Mouse (Mus musculus) midbrain, embryonic 11.5 days (tissue): ENCODE measurements at regions not wholly inside any gene's neighbourhood (a gene's known extent, or its start where the extent isn't known, plus 50 kb on each side); places are given as distances from the start of the nearest gene placed in this dataset. TPM values are rescaled to one million over a fixed set of nuclear protein-coding genes. Genes with fewer than 3 reads are reported as not detected.

Experiments used
- microRNA-seq: library from miRNA; unstranded; fragments of <30 nt; microRNA quantifications from one replicate; pipeline ENCODE4, GENCODE M21; 2017

Small RNA genes lying in the stretch of these regions (microRNA-seq; reads per million reads assigned to microRNA genes)
- not detected for gene Gm44396
